Mouse (Mus musculus) kidney, postnatal 14 days (tissue): ENCODE measurements around the gene Pcbp3.

ENCODE experiments used
- DNase-seq: peaks from one replicate; pipeline ENCODE4 v3.0.0; 2022; ENCODE audit warnings: mixed read lengths

The Pcbp3 gene

DNA sequence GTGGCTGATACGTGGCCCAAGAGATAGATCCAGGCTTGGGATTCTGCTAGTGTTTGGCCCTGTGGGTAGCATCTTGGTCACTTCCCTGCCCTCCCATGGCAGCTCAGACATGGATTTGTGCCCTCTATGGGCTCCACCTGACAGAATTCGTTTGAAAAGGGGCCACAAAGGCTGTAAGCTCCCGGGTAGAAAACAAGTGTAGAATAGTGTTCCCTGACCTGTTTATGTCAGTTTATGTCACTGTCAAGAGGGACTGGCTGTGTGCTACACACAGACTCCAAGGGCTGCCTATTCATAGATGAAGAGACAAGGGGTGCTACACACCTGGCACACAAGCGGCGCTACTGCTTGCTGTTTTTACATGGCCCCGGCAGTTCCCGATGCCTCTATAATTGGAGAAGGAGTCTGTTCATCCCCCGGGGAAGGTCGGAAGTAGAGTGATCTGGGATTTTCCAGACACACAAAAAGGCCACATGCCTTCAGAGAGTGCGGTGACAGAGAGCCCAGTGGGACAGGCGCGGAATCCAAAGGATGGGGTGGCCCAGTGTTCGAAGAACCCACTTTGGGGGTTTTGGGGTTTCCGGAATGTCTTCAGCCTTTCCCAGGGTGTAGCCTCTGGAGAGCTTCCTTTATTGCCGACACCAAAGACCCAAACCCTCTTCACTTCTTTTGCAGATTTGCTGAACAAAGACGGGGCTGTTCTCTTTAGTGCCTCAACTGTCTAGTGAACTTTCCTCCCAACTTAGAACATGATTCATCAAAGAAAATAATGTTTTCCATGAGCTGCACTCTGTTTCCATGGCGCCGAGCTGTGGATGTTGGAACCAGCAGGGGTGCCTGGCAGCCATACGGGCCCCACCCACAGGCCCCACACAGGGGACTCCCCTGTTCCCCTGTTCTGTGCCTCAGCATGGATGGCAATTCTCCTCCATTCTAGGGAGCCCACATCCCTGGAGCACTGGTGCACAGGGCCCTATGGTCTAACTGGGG lies 231.8 kb downstream of the Pcbp3 start:
- no peak for DNase-seq

DNA sequence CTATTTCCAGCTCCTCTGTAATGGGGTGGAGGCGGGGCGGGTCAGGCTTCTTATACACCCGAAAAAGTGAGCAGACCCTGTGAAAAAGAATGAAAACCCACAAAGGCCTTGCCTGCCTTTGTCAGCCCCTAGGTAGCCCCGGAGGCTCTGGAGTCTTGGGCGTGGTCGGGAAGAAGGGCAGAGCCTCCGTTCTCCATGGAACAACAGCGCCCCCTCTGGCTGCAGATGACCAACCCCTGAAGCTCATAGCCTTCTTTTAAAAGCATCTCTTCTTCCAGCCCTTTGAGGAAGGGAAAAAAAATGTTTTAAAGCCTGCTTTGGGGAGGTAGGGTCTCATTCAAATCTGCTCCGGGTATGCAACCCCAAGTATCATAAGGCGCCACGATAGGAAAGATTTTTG lies 233.3 kb downstream of the Pcbp3 start:
- peak; percentile 73 for DNase-seq

DNA sequence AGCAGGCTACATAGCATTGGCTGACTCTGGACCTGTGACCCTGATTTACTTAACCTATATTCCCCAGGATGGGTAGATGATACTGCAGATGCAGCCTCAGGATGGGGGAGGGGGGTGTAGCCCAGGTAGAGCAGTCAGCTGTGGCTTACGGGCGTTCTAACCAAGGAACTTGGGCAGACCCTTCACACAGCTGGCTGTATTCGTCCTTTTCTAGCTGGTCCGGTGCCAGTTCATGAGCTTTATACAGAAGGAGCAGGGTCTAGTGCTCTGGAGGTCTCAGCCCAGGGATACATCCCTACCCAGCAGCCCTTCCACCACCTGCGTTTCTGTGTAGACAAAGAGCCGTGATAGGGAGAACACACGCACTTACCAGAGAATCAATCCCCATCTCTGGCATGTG lies 234.4 kb downstream of the Pcbp3 start:
- no peak for DNase-seq

DNA sequence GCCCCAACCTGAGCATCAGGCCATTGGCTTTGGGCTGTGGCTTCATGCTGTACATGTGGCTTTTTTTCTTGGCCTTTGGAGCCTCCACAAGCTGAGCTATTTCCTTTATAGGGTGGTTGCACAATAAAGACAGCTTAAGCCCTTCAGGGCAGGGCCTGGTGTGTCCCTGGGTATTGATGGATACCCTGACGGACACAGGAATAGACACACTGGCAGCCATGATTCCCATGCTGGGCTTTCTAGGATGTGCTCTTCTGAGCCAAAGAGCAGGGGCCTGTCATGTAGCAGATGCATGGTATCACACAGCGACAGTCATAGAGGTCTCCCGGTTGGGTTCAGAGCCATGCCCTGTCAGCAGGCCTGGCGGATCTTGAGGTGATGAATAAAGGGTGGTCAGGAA lies 234.8 kb downstream of the Pcbp3 start:
- no peak for DNase-seq

DNA sequence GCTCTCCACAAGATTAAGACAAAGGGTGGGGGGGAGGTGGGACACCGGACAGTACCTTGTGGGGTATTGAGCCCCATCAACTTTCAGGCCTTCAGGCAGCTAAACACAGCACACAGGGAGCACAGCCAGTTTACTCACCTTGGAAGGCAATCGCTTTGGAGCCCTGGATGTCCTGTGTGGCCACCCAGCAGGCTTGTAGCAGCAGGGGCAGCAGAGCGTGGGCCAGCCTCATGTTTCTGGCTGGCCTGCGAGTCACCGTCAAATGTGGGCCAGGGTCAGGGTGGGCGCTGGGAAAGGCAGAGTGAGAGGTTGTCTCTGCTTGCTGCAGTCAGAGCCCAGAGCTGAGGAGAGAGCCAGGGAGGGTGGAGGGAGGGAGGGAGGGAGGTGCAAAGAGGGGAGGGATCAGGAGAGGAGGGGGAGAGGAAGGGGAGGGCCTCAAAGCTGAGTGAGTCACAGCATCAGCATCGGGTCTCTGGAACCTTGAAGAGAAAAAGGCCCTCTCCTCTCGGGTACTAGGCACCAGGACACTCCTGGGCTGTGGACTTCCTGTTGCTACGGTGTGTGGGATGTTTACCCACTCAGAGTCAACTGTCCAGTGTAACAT lies 235.9 kb downstream of the Pcbp3 start, which contains the start of gene Col6a1:
TSS of gene Col6a1 (minus strand) at position 487 of the 604 bp plus-strand sequence.
- peak; percentile 31 for DNase-seq

DNA sequence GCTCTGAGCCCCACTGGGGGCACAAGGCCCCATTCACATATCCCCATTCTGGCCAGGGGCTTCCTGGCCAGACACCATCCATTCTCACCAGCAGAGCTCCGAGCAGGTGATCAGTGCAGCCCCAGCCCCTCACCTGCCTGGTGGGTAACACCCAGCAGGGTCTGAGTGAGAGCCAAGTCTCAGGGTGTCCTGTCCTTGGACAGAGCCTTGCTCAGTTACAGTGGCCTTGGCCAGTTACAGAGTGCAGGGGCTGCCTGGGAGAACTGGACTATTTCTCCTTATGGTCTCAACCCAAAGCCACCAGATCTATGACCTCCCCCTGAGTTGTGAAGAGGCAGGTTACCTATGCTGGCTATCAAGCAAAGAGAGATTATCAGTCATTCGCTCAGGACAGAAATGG lies 236.6 kb downstream of the Pcbp3 start:
- DNase-seq: no peak

DNA sequence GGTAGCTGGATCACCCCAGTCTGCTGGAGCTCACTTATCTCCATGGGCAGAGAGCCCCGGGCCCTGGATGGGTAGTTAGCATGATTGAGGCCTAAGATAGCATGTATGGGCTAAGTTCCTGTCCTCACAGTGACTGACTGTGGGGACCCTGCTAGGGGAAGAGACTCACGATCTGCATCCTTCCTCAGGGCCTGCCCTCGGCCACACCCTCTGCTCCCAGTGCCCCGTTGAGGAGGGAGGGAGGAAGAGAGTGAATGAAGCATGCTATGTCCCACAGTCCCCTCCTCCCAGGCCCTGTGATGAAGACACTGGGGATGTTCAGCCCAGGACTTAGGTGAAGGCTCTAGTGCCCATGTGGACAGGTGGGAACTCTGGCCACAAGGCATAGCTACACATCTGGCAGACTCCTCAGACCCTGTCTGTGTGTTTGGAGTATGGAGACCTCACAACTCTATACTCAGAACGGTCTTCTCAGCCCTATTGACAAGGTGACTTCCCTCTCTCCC lies 237.4 kb downstream of the Pcbp3 start:
- no peak for DNase-seq

DNA sequence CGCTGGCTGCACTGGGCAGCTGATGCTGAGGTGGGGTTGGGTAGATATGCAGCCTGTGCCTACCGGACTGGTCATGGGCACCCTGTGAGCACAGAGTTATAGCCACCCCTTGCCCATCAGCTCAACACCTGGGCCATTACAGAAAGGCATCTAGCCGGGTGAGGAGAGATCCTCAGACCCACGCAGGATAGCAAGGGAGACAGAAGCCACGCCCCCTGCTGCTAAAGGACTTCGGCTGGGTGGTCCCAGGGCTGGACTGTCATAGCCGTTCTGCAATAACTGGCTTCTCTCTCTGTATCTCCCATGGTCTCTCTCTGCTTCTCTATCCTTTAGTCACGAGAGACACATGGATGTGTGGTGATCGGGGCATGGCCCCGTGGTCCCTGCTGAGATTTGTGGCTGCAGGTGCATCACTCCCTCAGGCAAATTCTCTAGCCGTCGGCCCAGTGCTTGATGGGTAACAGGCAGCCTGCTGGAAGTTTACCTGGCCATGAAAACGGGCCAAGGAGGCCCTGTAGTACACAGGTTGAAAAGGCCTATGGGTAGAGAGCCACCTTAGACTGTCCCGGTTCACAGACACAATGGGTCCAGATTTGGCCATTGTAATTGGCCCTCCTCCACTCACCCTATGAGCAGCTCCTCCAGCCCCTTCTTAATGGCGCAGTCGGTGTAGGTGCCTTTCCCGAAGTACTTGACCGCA lies 238.8 kb downstream of the Pcbp3 start:
- DNase-seq: no peak

DNA sequence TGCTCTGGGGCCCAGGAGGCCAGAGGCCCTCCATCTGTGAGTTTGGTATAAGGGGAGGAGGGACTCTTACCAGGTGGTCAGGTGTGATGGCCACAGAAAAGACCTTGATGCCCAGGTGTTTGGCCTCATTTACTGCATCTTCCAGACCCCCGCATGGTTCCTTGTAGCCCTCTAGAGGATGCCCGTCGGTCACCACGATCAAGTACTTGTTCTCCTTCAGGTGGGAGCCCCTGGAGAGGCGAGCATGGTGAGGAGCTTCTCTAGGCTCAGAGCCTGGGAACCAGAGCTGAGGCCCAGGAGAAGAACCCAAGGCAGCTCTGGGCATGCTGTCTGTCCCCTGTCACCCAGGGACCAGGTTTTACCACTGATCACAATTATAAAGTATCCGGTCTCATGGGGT lies 239.9 kb downstream of the Pcbp3 start:
- DNase-seq: no peak

DNA sequence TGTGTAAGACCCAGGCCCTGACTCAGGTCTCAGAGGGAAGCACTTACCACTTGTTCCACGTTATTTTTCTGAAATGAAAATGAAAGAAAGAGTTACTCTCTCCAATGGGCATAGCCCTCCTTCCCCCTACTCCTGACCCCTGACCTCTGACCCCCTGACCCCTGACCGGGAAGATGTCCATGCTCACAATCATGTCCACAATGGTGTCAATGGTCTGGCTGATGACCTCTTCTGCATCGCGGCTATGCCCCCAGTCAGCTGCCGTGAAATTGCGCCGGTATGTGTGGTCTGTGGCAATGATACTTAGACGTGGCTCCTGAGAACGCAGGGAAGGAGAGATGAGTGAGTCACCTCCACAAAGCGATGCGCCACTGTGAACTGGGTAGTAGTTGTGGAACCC lies 240.5 kb downstream of the Pcbp3 start:
- DNase-seq: no peak

DNA sequence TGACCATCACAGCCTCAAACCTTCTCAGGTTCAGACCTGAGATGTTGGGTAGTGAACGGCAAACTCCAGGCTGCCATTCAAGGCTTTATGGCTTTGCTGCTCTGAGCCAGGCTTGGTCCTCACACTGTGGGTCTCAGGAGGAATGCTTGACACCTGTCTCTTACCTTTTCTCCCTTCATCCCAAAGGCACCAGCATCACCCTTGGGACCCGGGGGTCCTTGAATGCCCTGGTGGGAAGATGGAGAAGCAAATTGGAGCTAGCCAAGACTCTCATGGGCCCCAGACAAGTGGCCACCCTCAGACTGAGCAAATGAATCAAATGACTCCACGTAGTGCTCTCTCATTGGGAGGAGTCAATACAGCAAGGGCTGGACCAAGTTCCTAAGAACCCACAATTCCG lies 244.1 kb downstream of the Pcbp3 start:
- DNase-seq: no peak

DNA sequence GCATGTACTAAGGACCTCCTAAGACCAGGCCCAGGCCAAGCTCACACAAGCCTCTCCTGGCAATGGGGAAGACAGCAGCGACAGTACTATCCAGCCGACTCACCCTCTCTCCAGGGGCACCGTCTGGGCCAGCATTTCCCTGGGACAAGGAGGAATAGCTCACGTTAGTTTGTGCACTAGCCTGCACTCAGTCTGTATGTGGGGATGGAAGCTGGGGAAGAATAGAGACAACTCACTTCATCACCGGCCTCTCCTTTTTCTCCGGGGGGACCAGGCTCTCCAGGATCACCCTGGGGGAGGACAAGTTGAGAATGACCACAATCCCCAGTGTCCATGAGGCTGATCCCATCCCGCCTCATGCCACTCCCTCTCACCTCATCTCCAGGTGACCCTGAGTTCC lies 244.7 kb downstream of the Pcbp3 start:
- no peak for DNase-seq

DNA sequence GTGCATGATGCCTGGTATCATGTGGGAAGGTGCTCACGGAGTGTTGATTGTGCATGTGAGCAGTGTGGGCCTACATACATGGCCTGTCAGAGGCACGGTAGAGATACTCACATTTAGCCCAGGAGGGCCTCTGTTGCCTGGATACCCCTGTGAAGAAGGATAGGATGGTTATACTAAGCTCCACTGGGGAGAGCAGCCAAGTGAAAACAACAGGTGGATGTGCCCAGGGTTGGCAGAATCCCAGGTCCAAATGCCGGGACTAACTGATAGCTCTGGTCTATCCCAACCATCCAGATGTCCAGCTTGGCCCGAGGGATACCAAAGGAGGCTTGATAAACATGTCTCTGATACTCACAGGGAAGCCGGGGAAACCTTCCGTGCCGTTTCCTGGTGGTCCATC lies 247.4 kb downstream of the Pcbp3 start:
- no peak for DNase-seq

DNA sequence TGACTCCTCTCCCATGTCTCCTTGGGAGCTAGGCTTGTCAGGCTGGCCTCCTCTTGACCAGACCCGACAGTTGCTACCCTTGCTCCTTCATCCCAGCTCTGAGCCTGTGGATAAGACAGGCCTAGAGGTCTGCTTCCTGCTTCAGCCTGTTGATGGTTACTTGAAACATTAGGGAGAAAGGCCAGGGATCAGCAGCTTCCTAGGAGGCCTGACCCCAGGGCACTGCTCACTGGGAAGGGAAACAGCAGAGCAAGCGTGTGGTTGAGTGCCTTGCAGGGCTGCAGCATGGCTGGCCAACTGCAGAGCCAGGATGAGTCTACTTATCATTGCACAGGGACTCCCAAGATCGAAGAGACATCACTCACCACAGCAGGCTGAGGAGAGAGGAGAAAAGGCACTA lies 249.2 kb downstream of the Pcbp3 start:
- DNase-seq: no peak
